Mouse (Mus musculus) megakaryocyte, embryonic 14.5 days (primary cell): ENCODE results near the gene Hspe1.

Source experiments
- FLI1 ChIP-seq: IDR thresholded peaks from 2 replicates; pipeline ENCODE4 v1.6.1; 2012; ENCODE audit warnings: low read length, inconsistent platforms, mixed read lengths
- GATA1 ChIP-seq: IDR thresholded peaks from 3 replicates; pipeline ENCODE4 v1.6.1; 2012; ENCODE audit warnings: mixed read lengths, low read length, inconsistent platforms, borderline replicate concordance

GRCm38 (mm10) chr1:55076849-55077516 is 10.9 kb upstream of the Hspe1 start:
- no peak for TF ChIP-seq GATA1
- TF ChIP-seq FLI1: no peak
